Mouse (Mus musculus) ovary, postnatal 10 days (tissue): Measurements from ENCODE around the gene Hspb8.
A peak's percentile ranks its signal among the peaks of the same experiment; 100 is the strongest.

ENCODE experiments used
- DNase-seq: peaks from one replicate; pipeline ENCODE4 v3.0.0; 2022; ENCODE audit warnings: low spot score

Gene Hspb8

DNA sequence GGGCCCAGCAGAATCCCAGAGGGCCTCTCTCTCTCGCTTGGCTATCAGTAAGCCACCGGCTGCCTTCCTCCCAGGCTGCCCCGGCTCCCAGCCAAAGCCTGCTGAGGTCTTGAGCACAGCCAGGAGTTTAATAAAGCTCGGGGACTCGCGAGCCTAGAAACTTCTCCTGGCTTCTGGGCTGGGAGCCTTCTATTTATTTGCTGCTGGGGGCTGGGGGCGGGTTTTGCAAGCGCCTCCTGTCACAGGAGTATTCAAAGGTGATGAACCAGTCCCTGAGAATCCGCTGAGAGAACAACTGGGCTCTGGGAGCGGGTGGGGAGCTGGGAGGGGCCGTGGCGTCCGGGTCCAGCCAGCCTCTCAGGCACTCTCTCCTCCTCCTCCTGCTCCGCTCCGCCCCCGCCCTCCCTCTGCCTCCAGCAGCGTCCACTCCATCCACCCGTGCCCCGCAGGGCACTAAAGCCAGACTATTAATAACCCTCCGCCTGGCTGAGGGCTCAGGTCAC, at the start of gene Hspb8:
Hspb8 (minus strand) TSS at position 166 of the 503 bp plus-strand sequence.
- peak; percentile 54 for DNase-seq

DNA sequence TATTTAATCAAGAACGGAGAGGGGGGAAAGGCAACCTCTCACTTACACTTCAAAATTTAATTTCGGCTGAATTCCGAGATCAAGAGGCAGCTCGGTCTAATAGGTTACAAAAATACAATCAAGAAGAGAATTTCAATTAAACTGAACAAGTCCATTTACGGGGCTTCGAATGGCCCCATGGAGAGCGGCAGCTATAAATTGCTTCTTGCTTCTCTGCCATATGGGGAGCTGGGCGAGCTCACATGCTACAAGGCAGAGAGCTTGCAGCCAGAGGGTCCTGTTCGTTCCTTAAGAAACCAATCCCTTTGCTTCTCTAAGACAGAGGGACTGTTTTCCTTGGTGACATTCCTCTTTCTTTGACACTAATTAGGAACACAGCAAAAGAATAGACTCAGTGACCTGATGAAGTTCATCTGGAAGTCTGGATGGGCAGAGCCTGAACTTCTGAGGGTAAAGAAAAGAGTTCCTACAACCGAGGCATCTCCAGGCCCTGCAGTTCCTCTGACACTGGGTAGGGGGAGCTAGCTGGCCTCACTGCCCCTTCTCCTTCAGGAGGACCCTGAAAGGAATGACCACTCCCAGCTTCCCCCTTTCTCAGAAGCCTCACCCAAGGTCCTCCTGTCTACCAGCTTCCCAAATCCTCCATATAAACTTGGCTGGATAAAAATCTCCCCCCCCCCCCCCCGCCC, 38.8 kb upstream of the Hspb8 start:
- no peak for DNase-seq

DNA sequence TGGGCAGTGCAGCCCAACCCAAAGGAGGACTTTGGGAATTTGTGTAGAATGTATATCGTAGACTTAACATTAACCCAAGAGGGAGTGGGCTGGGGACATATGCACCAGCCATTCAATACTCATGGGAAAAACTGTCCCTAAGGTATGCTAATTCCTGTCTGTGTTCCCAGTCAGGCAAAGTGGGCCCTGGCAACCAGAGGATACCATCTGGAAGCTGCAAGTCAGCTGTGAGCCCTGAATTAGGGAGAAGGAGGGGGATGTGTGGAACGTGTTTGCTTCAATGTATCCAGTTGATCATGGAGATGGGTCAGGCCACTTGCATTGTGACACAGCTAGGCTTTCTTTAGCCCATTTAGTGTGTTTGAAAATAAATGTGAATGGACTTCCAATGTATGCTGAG, 37.3 kb upstream of the Hspb8 start:
- DNase-seq, result no peak

DNA sequence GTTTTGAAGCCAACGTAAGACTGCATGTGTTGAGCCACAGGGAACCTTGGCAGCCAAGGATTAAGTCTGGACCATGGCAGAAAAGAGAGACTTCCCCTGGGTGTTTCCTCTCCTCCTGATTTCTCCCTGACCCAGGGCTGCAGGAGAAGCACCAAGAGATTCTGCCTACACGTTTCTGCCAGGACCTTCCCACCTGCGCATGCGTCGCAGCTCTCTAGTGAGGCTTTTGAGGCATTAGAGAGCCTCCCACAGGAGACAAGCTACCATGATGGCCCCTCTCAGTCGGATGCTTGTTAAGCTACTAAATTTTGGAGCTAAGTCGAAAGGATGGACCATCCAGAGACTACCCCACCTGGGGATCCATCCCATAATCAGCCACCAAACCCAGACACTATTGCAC, 35.1 kb upstream of the Hspb8 start:
- no peak for DNase-seq

DNA sequence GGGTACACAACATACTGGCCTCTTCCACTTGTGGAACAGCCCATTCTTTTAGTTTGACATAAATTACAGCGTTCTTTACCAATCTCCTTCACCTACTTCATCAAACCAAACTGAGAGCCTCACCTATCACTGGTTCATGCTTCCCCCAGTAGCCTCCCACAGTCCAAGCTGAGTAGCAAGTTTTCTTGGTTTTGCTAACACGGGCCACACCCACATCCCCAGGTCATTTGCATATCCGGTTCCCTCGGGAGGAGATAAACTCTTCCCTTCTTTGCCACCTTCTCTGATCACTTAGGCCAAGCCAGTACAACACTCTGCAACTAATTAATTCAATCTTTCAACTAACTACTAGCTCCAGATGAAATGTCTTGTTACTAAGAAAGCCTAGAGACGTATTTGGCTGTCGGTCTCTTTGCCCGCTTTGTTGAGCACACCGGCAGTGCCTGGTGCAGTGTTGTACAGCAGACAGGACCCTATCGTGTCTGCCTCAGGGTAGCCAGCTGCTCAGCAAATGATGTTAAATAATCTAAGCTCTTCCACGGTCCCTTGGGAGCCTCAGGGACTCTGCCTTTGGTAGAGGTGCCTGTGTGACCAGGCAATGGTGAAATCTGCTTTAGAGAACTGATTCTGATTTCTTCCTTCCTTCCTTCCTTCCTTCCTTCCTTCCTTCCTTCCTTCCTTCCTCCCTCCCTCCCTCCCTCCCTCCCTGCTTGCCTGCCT, 34.3 kb upstream of the Hspb8 start:
- no peak for DNase-seq

DNA sequence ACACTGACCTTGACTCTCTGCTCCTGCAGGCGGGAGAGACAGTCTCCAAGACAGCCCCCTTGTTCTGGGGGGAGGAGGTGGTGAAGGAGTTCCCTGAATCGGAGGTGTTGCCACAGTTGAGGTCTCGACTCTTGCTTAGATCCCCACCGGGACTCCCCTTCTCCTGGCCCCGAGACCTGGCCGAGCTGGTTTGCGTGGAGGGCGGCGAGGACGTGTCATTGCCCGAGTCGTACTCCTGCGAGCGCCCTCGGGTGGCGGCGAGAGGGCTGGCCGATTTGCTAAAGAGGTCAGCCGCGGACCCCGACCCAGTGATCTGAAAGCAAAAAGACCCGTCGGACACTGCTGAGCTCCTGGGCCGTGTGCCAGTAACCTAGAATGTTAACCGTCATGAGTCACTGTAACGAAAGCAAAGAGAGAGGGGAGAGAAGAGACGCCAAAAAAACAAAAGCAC, 30.8 kb upstream of the Hspb8 start:
- peak; percentile 45 for DNase-seq

DNA sequence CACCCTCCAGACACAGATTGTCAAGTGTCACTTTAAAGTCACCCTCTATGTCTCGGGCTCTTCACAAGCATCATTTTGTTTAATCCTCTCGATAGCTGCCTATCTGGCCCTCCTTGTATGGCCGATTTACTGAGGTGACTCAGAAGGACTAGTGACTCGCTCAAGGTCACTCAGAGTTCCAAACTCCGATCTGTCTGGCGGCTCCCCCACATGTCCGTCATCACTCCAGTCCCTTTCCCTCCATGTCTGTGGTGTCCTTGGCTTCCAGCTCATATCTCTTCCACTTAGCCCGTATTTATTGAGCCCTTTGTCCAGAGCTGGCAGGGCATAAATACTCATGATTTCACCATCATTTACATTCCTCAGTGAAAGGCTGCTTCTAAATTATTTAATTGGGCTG, 28.2 kb upstream of the Hspb8 start:
- no peak for DNase-seq

DNA sequence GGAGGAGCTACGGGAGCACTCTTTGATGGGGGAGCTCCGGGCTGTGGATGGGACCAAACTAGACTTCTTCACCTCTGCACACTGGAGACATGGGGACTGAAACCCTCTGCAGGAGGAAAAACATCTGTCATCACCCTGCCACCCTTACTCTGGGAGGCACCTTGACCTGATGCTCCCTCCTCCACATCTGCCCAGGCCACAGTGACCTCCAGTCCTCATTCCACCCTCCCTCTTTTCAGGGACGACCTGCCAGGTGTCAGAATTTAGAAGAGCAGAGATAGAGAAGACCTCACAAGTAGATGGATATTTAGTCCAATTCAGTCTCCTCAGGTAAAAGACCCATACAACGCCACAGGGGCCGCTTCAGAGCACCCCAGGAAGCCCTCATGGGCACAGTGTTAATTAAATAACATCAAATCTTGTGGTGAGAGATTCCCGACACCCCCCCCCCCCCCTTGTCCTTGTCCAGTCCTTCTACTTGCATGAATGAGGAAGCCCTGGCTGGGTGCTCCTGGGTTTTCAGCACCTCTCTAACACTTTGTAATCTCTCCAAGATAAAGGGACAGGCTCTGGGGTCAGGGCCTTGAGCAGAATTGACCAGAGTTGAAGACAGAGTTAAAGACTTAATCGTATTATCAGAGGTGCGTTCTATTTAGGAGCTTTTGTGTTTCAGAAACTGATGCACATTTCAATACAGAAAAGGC, 27.0 kb upstream of the Hspb8 start:
- no peak for DNase-seq

DNA sequence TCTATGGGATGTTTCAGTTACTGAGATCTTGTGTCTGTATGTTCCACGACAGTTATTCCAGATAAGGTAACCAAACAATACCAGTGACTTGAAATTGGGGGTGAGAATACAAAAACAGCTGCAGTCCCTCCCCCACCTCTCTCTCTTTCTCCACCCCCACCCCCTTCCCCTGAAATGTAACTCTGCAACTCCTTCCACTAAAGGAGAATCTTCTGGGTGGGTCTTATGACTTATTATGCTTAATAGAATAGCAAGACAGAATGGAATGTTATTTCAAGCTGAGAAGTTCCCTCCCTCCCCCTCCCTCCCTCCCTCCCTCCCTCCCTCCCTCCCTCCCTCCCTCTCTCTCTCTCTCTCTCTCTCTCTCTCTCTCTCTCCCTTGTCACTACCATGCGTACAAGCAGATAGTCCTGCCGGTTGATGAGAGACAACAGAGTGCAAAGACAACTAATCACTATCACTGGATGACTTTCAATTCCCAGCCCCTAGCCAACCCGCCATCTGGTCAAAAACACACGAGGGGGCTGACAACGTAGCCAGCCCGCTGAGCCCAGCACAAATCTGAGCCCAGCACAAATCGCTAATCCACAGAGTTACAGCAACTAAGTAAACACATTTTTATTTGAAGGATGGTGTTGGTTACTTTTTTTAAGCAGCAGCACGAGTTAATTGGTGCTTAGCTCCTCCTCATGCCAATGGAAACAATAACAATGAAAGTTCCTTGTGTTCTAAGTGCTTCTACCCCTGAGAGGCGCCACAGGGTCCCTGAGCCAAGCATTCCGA, 25.9 kb upstream of the Hspb8 start:
- DNase-seq, result no peak

DNA sequence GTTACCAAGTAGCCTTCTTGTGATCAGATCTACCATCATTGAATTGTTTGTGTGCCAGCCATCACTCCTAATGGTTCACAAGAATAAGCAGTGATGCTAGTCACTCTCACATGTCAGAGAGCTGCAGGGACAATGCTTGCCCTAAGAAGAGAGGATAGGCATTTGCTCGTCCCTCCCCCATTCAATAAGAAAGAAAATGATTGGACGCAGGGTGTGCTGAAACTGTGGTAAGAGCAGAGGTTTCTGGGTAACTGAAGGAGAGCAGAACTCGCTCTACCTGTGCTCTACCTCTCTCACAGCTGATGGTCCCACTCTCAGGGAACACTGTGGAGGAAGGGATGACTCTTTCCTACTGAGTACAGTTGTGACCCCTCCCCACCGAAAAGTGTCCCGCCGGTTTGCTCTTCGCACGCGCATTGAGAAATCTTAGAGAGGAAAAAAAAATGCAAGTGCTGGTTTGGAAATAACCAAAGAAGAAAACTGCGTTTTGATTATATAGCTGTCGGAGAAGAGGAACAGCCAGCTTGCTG, 25.2 kb upstream of the Hspb8 start:
- DNase-seq, result no peak

DNA sequence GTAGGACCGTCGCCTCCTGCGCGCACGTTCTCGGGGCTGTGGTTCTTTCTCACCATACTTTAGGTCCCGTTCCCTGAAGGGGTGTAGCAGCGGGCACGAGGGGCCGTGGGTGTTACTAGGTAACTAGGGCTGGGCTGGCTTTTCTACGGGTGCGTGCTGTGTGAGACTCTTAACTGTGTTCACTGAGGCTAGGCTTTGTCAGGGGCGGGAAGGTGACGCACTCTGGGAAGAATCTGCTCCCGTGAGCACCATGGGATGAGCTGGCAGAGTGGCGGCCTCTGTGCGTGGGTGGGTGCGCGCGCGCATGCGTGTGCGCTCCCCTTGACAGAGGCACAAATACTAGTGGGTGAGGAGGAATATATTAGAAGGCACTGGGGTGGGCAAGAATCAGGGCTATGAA, 23.9 kb upstream of the Hspb8 start:
- DNase-seq, result no peak

DNA sequence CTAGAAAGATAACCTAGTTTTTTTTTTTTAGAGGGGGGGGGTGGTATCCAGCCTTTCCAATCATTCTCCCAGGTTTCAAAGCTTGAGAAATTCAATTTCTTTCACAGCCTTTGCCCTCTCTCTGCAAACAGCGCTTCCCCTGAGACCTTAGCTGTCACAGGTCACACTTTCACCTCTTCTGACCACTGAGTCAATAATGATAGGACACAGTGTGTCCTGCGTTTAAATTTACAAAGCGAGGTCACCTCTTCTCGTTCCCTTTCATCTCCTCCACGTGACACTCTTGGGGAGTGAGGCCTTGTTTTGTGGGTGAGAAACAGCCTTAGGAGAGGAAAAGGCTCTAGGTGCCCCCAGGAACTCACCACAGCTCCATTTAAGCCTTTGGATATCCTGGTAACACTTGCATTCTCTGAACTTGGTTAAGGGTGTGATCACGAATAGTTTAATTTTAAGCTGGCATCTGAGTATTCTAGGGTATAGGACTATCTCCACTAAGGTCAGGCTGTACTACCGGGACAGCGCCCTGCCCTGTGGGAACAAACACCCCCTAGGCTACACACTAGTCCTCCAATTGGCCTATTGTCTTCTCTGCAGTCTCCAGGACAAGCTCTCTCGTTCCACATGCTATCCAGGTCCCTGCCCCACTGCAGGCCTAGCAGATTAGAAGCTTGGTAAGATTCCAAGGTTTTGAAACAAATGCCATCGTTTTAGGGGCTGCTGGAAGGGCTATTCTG, 23.1 kb upstream of the Hspb8 start:
- no peak for DNase-seq

DNA sequence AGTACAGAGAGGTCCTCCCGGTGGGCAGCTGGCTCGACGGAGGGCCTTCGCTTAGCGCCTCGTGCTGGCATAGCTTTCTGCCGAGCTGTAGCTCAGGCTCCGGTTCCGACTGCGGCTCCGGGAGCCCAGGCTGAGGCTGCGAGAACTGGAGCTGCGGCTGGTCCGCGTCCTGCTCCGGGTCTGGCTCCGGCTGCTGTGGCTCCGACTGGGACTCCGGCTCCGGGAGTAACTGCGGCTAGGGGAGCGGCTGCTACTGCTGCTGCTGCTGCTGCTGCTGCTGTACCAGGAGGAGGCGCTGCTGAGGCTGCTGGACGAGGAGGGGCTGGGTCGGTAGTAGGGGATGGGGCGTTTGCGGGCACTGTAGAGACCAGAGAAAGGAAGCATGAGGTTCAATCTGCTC, 21.9 kb upstream of the Hspb8 start:
- DNase-seq, result no peak

DNA sequence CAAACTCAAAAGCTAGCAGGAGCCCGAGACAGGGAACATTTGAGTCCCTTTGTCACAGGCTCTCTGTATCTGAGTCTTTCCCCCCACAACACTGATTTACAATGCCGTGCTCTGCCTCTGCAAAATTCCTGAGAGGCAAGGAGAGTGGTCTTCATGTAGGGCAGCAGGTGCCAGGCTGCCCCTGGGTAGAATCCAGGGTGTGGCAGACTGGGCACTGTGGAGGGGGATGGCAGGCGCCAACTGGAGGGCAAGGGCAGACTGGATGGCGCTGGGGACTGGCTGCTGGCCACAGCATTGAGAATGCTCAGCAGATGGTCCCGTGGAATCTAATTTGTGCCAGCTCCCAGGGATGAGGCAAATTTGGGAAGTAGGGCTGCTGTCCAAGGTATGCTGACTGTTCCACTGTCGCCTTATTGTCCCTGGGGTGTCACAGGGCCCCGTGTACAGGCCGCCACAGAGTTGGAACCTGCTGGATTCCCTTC, 20.8 kb upstream of the Hspb8 start:
- DNase-seq, result no peak

DNA sequence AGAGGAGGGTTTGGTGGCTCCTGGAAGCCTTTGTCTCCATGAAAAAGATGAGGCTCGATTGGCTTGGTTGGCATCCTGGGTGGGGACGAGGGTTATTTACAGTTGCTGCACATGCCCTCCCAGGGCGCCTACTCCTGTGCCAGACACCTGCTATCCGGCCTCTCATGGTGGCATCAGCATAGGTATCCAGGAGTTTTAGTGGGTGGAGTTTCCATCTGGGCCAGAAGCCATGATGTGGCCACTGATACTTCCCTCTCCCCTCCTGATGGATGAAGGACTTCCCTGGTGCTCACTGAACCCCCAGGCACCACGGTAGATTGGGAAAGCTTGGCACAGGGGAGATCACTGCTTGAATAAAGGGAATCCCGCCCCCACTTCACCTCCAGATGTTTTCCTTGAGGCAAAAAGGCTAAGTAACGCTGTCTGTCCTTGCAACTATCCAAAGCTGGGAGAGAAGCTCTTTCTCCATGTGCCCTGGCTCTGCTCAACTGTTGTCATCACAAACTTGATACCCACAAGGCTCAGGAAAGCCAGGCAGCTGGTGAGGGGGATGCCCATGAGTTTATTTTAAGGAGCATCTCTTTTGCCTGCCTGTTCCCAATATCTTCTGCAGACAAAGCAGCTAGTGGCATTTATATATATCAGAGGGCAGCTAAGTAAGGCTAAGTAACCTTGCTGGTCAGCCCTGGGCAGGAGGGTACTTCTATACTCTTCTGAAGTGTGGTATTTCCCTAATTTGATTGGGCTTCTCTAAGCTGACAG, 20.2 kb upstream of the Hspb8 start:
- DNase-seq, result no peak

DNA sequence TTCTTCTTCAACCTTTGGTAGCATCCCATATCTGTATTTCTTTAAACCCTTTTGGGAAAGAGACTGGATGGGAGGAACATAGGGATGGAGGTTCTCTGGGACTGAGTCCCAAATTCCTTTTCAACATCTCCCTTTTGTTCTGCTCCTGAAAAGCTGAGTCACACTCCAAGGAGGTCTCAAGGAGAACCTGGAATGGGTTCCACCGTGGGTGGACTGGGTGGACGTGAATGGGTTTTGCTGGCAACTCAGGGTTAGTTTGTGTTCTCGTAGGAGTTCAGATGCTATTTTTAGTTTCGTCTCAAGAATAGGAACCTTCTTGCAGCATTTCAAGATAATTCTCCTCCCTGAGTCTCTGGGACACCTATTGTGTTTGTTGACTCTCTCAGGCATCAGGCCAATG, 17.6 kb upstream of the Hspb8 start:
- no peak for DNase-seq

DNA sequence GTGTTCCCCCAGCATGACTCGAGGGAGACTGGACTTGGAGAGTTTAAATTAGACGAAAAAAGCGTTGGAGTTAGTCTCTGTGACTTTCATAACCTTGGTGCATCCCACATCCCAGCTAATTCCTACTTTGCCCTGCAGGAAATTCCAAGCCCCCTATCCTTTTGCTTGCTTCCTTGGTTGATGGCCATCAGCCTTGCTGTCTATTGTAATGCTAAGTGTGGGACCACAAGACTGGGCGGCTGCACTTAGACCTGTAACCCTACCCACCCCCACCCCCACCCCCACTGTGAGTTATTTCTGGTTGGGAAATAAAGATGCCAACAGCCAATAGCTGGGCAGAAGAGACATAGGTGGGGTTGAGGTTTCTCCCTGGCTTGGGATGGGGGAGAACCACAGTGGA, 15.7 kb upstream of the Hspb8 start:
- no peak for DNase-seq

DNA sequence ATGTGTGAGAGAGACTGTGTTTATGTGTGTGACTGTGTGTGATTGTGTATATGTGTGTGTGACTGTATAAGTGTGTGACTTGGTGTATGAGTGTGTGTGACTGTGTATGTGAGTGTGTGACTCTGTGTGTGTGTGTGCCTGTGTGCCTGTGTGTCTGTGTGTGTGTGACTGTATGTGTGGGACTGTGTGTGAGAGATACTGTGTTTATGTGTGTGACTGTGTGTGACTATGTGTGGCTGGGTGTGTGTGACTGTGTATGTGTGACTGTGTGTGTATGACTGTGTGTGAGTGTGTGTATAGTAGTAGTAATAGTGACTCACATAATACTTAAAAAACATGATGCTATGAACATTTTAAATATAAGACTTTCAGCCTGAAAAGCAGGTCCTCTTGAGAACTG, 13.5 kb upstream of the Hspb8 start:
- no peak for DNase-seq

DNA sequence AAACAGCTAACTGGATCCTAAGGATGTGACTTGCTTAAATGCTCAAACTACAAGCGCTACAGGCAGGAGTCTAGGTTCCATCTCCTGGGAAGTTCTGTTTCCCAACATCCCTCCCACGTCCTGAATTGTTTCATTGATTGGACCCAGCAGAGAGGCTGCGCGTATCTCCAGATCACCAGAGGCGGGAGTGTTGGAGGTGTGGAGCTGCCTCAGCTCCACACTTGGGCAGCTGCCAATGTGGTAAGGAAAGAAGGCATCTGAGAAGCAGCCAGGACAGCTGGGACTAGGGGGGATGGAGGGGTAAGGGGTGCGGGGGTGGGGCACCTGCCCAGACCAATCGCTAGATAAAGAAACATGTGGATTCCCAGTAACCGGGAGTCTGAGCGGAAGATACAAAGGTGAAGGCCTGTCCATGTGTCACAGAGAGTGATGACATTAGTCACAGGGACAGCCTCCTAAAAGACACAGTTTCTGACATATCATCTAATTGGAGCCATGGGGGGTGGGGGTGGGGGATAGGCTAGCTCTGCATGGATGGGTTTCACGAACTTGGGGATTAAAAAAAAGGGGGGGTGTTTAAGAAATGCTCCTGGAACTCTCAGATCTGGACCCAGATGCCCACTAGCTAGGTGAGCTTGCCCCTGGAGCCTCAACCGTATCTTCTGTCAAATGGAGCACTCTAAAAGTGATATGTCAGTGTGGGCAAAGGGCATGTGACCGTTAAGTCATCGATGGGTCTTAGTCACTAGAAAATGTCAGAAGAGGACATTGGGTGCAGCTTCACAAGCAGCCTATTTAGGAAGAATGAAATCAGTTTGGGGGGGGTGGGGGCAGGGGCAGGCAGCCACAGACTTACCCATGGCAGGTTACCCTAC, 12.5 kb upstream of the Hspb8 start:
- DNase-seq, result no peak
